Mouse (Mus musculus): ENCODE results near the gene Slc7a11. TPM values are rescaled to one million over a fixed set of nuclear protein-coding genes. Genes with fewer than 3 reads are reported as not detected.

The Slc7a11 gene
- polyA plus RNA-seq, 1 experiment = 0.60 TPM

DNA sequence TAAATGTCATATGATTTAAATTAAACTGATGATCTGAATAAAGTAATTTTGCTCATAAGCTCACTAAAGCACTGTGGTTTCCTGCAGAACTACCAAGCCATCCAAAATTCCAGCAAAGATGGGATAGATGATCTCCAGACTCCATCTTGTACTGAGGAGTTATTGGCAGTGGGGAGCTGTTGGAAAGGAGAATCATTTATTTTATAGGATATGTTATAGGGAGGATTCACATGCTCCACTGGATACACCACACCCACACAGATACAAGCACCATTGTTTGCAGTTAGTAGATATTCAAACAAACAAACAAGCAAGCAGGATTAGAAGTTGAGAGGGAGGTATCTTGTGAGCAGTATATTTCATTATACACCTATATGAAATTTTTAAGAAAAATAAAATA is 399.3 kb downstream of the Slc7a11 start:
- H3K4me3 ChIP-seq (ENCODE audit: insufficient read depth, low read length) = no peak overlapping the region
- no peak for TF ChIP-seq CTCF (IDR thresholded peaks at IDR 0.05; ENCODE audit: low read depth, low read length)
- TF ChIP-seq POLR2A (IDR thresholded peaks at IDR 0.05; ENCODE audit: borderline replicate concordance, low read depth, low read length) = no peak
- no peaks in the 10 kb centered on the region for H3K4me1 ChIP-seq (ENCODE audit: control insufficient read depth, insufficient read depth, low read length)
- H3K27ac ChIP-seq (ENCODE audit: insufficient read depth, low read depth, low read length) = no peak overlapping the region

DNA sequence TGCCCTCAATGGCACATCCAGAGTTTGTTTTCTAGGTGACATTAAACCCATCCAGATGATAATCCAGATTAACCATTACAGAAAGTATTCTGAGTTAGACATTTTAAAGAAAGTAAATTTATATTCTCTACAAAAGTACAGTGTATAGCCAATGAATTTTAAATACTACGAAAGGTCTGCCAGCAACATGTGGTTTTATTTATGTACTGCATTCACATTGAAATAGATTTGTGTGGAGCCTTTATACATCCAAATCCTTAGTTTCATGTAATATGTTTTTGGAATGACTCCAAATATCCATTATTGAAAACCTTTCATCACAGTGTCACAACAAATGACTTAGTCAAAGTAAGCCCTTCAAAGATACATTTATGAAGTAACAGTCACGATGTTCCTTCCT is 402.3 kb downstream of the Slc7a11 start:
- Histone ChIP-seq H3K27ac (ENCODE audit: insufficient read depth, low read depth, low read length) (no peak overlapping the region), H3K4me1 (ENCODE audit: control insufficient read depth, insufficient read depth, low read length) (no peaks in the 10 kb centered on the region; the same call in 1 of the 2 replicates), H3K4me3 (ENCODE audit: insufficient read depth, low read length) (no peak overlapping the region)
- TF ChIP-seq CTCF (IDR thresholded peaks at IDR 0.05; ENCODE audit: low read depth, low read length) (no peak), POLR2A (IDR thresholded peaks at IDR 0.05; ENCODE audit: borderline replicate concordance, low read depth, low read length) (no peak)

DNA sequence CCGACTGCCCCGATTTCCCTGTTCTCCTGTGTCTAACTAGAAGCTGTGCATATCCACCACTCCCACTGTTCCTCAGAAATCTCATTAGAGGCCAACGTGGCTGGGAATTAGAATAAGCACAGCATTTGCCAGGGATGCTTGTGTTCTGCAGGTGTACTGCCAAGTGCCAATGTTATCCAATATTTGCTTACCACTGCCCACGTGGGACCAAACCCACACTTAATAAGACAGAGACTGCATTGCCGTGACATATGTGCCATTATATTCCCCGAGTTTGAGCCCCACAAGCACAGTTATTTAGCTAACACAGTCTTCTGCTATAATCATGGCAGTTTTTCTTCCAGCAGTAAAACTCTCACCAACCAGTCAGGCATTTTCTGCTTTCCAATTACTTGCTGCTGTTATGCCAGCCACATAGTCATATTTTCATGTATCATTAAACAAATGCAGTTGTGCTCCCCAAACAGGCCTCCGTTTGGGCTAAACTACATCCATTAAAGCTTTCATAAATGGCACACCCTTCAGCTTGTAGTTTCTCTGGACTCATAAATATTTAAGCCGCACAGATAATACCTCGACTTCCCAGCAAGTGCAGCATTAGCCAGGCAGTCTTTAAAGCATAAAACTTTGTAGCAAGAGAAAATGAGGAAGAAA is 407.4 kb downstream of the Slc7a11 start:
- Histone ChIP-seq H3K4me3 (ENCODE audit: insufficient read depth, low read length) (no peak overlapping the region), H3K4me1 (ENCODE audit: control insufficient read depth, insufficient read depth, low read length) (peaks cover 6% of the 10 kb centered on the region; the same call in 1 of the 2 replicates), H3K27ac (ENCODE audit: insufficient read depth, low read depth, low read length) (no peak overlapping the region)
- TF ChIP-seq POLR2A (IDR thresholded peaks at IDR 0.05; ENCODE audit: borderline replicate concordance, low read depth, low read length) (no peak), CTCF (IDR thresholded peaks at IDR 0.05; ENCODE audit: low read depth, low read length) (no peak)

DNA sequence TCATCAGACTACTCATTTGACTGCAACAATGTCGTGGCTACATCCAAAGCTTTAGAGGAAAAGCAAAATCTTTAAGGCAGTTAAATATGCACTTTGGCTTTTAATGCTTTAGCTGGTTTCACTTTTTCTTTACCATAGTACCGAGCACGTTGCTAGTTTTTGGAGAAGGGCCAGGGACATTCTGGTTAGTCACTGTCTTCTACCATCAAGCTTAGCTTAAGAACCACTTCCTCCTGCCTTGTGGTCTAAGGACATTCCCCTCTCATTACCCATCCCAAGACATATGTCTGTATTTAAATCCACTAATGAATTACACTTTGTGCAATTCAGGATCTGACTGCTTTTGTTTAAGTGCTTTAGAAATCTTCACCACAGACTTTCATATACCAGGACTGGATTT is 410.1 kb downstream of the Slc7a11 start:
- Histone ChIP-seq H3K27ac (ENCODE audit: insufficient read depth, low read depth, low read length) (0 out of 2 replicates have a peak overlapping the region, but pooled peaks have one; percentile 3), H3K4me1 (ENCODE audit: control insufficient read depth, insufficient read depth, low read length) (peaks cover 6% of the 10 kb centered on the region; the same call in 1 of the 2 replicates), H3K4me3 (ENCODE audit: insufficient read depth, low read length) (no peak overlapping the region)
- TF ChIP-seq POLR2A (IDR thresholded peaks at IDR 0.05; ENCODE audit: borderline replicate concordance, low read depth, low read length) = no peak
- no peak for TF ChIP-seq CTCF (IDR thresholded peaks at IDR 0.05; ENCODE audit: low read depth, low read length)

DNA sequence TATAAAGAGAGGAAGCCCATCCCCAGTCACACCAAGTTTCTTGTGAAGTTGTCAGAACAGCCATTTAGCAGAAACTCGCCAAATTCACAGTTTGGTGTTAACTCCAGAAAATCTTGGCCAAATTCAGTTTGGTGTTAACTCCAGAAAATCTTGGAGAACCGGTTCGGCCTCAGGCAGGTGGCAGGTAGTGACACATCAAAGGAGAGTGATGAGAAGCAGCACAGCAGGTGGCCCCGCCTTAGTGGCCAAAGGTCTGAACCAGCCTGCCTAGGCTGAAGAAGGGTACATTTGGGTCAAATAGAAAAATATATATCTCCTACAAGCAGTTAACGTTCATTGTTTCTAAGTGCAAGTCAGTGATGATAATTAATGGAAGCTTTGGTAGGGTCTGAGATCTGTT is 417.4 kb downstream of the Slc7a11 start:
- TF ChIP-seq CTCF (IDR thresholded peaks at IDR 0.05; ENCODE audit: low read depth, low read length) = no peak
- TF ChIP-seq POLR2A (IDR thresholded peaks at IDR 0.05; ENCODE audit: borderline replicate concordance, low read depth, low read length) = no peak
- Histone ChIP-seq H3K27ac (ENCODE audit: insufficient read depth, low read depth, low read length) (no peak overlapping the region), H3K4me1 (ENCODE audit: control insufficient read depth, insufficient read depth, low read length) (no peaks in the 10 kb centered on the region), H3K4me3 (ENCODE audit: insufficient read depth, low read length) (no peak overlapping the region)

DNA sequence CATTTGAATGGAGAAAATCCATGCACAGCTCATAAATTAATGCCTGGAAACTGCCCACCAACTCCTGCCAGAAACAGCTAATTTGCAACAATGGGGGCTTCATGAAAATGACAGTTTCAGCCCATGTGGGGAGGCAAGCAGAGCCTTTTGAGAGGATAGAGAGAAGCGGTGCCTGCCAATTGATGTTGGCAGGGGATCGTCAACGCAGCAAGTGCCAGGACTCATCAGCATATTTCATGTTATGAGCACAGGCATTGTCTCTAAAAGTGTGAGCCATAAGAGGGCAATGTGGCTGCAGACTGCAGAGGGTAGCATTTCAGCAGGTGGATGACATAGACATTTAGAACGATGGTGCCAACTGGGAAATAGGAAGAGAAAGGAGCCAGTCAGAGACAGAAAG is 429.0 kb downstream of the Slc7a11 start:
- TF ChIP-seq CTCF (IDR thresholded peaks at IDR 0.05; ENCODE audit: low read depth, low read length) (no peak), POLR2A (IDR thresholded peaks at IDR 0.05; ENCODE audit: borderline replicate concordance, low read depth, low read length) (no peak)
- H3K27ac ChIP-seq (ENCODE audit: insufficient read depth, low read depth, low read length) = no peak overlapping the region
- H3K4me1 ChIP-seq (ENCODE audit: control insufficient read depth, insufficient read depth, low read length) = no peaks in the 10 kb centered on the region
- H3K4me3 ChIP-seq (ENCODE audit: insufficient read depth, low read length) = no peak overlapping the region

DNA sequence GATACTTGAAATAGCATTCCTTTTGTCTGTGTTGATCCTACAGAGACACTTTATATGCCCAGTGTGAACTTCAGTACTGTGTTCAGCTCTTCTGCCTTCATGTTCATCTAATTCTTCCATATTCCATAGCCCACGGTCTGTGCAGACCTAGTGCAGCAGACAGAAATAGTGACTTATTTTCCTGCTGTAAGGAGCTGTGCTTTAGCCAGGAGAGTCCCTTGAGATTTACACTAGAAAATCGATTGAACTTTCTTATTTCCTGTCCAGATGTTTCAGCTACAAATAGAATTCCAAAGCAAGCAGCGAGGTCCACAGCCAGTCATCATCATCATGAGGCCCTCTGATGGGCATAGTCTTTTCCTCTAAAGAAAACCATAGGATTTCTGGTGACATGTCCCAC is 431.4 kb downstream of the Slc7a11 start:
- no peak for TF ChIP-seq POLR2A (IDR thresholded peaks at IDR 0.05; ENCODE audit: borderline replicate concordance, low read depth, low read length)
- H3K4me3 ChIP-seq (ENCODE audit: insufficient read depth, low read length) = no peak overlapping the region

DNA sequence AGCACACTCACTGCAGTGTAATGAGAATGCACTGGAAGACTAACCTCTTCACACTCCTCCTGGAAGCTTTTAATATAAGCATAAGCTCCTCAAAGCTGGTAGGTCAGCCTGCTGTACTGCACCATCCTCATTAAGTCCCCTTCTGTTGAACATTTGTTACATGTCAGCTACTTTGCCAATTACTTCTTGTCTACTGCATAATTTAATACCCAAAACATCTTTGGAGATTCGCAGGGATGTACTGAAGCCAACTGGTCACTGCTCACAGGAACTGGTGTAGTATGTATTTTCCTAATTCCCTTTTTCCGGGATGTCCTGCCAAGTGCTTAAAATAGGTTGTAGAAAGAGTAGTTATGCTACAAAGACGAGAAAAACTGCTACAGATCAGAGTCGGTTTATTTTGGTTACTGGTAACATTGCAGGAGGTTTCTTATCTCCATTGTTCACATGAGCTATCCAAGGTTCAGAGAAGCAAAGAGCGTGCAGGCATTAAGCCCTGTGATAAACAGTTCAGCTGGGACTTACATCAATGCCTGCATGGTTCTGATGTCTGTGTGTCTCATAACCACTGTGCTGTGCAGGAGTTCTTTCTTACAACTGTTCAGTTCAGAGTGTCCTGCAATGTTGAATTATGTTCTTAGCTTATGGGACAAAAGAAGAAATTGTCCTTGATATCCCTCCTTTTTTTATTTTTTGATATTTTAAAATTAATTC is 439.3 kb downstream of the Slc7a11 start:
- Histone ChIP-seq H3K27ac (ENCODE audit: insufficient read depth, low read depth, low read length) (no peak overlapping the region), H3K4me3 (ENCODE audit: insufficient read depth, low read length) (no peak overlapping the region), H3K4me1 (ENCODE audit: control insufficient read depth, insufficient read depth, low read length) (no peaks in the 10 kb centered on the region)
- TF ChIP-seq POLR2A (IDR thresholded peaks at IDR 0.05; ENCODE audit: borderline replicate concordance, low read depth, low read length) = no peak
- TF ChIP-seq CTCF (IDR thresholded peaks at IDR 0.05; ENCODE audit: low read depth, low read length) = no peak

More for the DNA sequence above, 431.4 kb downstream of the Slc7a11 start:
- no peaks in the 10 kb centered on the region for H3K4me1 ChIP-seq (ENCODE audit: control insufficient read depth, insufficient read depth, low read length)
- H3K27ac ChIP-seq (ENCODE audit: insufficient read depth, low read depth, low read length) = no peak overlapping the region

DNA sequence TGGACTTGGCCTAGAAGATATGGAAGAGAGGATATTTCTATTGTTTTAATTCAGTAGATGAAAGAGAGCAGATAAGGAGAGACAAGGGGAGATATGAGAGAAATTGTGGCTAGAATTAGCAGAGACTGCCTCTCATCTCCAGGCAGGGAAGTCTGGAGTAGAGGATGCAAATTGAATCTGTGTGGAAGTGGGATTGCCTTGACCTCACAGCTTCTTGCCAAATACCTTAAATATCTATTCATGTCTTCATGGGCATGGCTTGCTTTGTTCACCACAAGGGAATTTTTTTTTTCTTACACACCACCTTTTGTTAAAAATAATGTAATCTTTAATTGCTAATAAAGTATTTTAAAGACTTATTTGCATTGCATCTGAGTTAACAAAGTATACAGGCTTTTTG is 441.3 kb downstream of the Slc7a11 start:
- Histone ChIP-seq H3K4me3 (ENCODE audit: insufficient read depth, low read length) (no peak overlapping the region), H3K27ac (ENCODE audit: insufficient read depth, low read depth, low read length) (no peak overlapping the region), H3K4me1 (ENCODE audit: control insufficient read depth, insufficient read depth, low read length) (no peaks in the 10 kb centered on the region)
- TF ChIP-seq POLR2A (IDR thresholded peaks at IDR 0.05; ENCODE audit: borderline replicate concordance, low read depth, low read length) (no peak), CTCF (IDR thresholded peaks at IDR 0.05; ENCODE audit: low read depth, low read length) (no peak)

DNA sequence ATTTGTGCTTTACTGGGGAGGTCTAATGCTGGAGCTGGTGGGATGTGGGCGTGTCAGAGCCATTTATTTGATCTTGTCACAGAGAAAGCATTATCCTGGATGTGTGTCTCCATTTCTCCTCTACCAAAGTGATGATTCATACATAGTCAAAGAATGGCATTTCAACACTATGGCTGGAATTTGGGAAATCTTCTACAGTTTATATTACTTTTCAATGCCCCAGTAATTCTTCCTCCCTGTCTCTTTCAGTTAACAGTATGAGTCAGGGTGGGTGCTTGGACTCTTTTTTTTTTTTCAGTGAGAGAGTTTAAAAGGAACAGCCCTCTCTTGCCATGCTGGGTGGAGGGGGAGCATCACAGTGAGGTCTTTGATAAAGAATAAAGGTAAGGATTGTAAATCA is 441.8 kb downstream of the Slc7a11 start:
- H3K4me3 ChIP-seq (ENCODE audit: insufficient read depth, low read length) = no peak overlapping the region
- no peak for TF ChIP-seq CTCF (IDR thresholded peaks at IDR 0.05; ENCODE audit: low read depth, low read length)
- no peak for TF ChIP-seq POLR2A (IDR thresholded peaks at IDR 0.05; ENCODE audit: borderline replicate concordance, low read depth, low read length)
- no peak overlapping the region for H3K27ac ChIP-seq (ENCODE audit: insufficient read depth, low read depth, low read length)
- no peaks in the 10 kb centered on the region for H3K4me1 ChIP-seq (ENCODE audit: control insufficient read depth, insufficient read depth, low read length)

Data from bone marrow macrophage, adult 2 months (primary cell).